Mouse (Mus musculus): ENCODE data around the gene Gm26727.

DNA sequence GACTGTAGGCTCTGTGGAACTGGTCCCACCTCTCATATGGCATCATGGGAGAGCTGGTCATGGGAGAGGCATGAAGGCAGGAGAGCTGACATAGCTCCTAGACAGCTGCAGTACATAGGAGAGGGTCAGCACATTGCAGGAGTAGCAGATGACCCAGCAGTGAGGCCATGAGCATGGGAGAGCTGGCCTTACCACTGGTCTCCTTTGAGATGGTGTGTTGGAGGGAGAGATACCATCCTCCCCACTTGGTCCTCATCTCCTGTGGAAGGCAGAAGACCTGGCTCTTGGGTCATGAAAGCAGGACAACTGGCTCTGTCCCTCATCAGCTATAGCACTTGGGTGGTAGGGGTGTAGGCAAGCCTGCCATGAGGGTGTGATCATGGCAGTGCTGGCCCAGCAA lies 12.1 kb downstream of the Gm26727 start:
- TF ChIP-seq CTCF (IDR thresholded peaks at IDR 0.05), result no peak
- TF ChIP-seq EP300 (IDR thresholded peaks at IDR 0.05), result no peak
